Mouse (Mus musculus): ENCODE measurements at regions not wholly inside any gene's neighbourhood (a gene's known extent, or its start where the extent isn't known, plus 50 kb on each side); places are given as distances from the start of the nearest gene placed in this dataset.

DNA sequence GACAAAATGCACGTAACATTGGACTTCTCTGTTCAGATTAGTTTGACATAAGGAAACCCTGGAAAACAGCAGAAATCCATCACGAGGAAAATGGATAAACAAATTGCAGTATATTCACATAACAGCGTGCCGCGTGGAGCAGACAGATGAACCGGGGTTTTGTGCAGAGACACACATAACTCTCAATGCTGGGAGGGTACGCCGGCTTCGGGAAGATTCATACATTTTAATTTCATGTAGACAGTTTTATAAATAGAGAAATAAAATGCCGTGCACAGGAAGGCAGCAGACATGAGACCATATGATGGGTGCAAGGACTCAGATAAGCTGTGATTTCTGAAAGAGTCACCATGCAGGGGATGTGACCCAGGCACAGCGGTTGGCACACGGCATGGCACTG, 489.9 kb upstream of the Fam19a5 start:
- no peak for ATAC-seq
- Histone ChIP-seq H3K4me3 (no peak overlapping the region), H3K27ac (no peak overlapping the region), H3K9ac (no peak overlapping the region), H3K27me3 (replicated peaks) (no peaks in the 10 kb centered on the region), H3K36me3 (no peaks in the 10 kb centered on the region), H3K4me1 (no peaks in the 10 kb centered on the region), H3K9me3 (replicated peaks) (0 out of 2 replicates have a peak, but pooled peaks cover 4% of the 10 kb centered on the region), H3K4me2 (no peak overlapping the region)
- WGBS (ENCODE audit: insufficient replicate concordance) = 82% methylated on average over 12 of the region's 12 CpGs

DNA sequence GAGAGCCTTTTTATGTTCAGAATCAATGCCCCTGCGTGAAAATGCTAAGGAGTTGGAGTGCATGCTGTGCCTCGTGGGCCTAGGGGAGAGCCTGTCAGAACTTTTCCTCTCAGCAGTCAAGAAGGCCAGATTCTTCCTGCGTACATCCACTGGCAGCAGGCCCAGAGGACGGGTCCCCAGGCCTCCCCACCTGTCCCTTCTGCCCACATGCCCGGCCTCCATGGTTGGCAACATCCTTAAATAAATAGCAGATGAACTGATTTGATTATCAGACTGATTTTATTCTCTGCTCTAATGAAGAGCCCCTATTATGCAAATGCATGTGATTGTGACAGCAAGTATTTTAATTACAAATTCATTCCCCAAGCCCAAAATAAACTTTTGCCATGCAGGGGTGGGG, 479.2 kb upstream of the Fam19a5 start:
- no peaks in the 10 kb centered on the region for H3K4me1 ChIP-seq
- no peak overlapping the region for H3K9ac ChIP-seq
- H3K9me3 ChIP-seq (replicated peaks) = no peaks in the 10 kb centered on the region; the same call in 1 of the 2 replicates
- no peak overlapping the region for H3K4me2 ChIP-seq
- no peak for ATAC-seq
- H3K36me3 ChIP-seq = no peaks in the 10 kb centered on the region
- no peak overlapping the region for H3K27ac ChIP-seq
- no peaks in the 10 kb centered on the region for H3K27me3 ChIP-seq (replicated peaks)
- WGBS (ENCODE audit: insufficient replicate concordance) = 51% methylated on average over 5 of the region's 5 CpGs
- no peak overlapping the region for H3K4me3 ChIP-seq

DNA sequence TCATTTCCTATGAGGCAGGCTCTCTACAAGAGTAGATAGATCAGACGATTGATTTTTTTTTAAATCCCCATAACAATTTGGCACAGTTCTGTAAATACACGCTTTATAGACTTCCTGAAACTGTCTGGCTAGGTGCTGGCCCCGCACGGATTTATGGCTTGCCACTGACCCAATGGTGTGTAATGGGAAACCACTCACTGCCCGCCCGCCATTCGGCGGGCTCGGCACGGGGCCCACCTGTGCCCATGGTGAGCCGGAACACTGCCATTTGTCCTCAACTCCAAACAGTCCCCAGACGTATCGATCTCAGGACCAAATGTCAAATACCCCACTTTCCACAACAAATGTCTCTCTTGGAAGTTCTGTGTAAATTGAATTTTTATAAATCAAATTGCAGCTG, 475.8 kb upstream of the Fam19a5 start:
- Histone ChIP-seq H3K4me1 (no peaks in the 10 kb centered on the region), H3K27me3 (replicated peaks) (no peaks in the 10 kb centered on the region), H3K4me3 (no peak overlapping the region), H3K4me2 (no peak overlapping the region), H3K36me3 (no peaks in the 10 kb centered on the region), H3K9me3 (replicated peaks) (no peaks in the 10 kb centered on the region), H3K9ac (no peak overlapping the region), H3K27ac (no peak overlapping the region)
- WGBS (ENCODE audit: insufficient replicate concordance) = 78% methylated on average over 13 of the region's 13 CpGs
- no peak for ATAC-seq

DNA sequence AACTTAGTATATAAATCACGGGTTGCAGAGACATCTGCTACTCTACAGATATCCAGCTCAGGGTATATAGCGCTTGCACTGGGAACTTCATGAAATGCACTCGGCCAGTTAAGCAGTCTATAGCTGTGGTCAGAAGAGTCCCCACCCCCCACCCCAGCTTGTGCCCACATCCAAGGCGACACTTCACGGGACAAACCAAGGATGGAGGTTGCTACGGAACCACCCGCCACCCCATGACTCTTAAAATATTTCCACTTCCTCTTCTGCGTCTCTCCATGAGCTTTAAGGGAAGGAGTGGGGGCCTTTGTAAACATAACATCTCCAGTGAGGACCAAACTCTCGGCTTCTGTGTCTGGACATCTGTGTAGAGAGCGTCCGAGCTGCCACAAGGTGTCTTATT, 469.5 kb upstream of the Fam19a5 start:
- no peak overlapping the region for H3K9ac ChIP-seq
- no peak for ATAC-seq
- H3K27ac ChIP-seq = no peak overlapping the region
- WGBS (ENCODE audit: insufficient replicate concordance) = 48% methylated on average over 11 of the region's 11 CpGs
- H3K9me3 ChIP-seq (replicated peaks) = no peaks in the 10 kb centered on the region
- no peaks in the 10 kb centered on the region for H3K4me1 ChIP-seq
- no peak overlapping the region for H3K4me2 ChIP-seq
- H3K27me3 ChIP-seq (replicated peaks) = no peaks in the 10 kb centered on the region
- no peaks in the 10 kb centered on the region for H3K36me3 ChIP-seq
- H3K4me3 ChIP-seq = no peak overlapping the region

DNA sequence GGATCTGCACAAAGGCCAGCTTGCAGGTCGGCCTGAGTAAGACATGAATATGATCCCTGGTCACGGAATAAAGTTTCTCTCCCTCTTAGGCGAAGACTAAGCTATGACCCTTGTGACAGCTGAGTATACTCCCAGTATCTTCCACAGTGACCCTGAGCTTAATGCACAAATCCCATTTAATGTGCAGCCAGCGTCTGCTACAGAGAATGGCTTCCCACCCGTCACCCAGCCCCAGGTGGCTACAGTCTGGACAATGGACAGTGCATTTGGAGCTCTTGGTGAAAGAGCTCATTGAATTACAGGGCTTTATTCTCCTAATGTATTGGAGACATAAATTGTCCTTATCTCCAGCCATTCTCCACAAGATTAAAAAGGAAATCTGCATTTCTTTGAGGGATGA, 454.3 kb upstream of the Fam19a5 start:
- H3K9ac ChIP-seq = no peak overlapping the region
- H3K36me3 ChIP-seq = no peaks in the 10 kb centered on the region
- H3K27me3 ChIP-seq (replicated peaks) = no peaks in the 10 kb centered on the region
- WGBS (ENCODE audit: insufficient replicate concordance) = 67% methylated on average over 5 of the region's 5 CpGs
- H3K4me3 ChIP-seq = no peak overlapping the region
- H3K9me3 ChIP-seq (replicated peaks) = 0 out of 2 replicates have a peak, but pooled peaks cover 2% of the 10 kb centered on the region
- no peaks in the 10 kb centered on the region for H3K4me1 ChIP-seq
- H3K4me2 ChIP-seq = no peak overlapping the region
- H3K27ac ChIP-seq = no peak overlapping the region
- ATAC-seq = no peak

DNA sequence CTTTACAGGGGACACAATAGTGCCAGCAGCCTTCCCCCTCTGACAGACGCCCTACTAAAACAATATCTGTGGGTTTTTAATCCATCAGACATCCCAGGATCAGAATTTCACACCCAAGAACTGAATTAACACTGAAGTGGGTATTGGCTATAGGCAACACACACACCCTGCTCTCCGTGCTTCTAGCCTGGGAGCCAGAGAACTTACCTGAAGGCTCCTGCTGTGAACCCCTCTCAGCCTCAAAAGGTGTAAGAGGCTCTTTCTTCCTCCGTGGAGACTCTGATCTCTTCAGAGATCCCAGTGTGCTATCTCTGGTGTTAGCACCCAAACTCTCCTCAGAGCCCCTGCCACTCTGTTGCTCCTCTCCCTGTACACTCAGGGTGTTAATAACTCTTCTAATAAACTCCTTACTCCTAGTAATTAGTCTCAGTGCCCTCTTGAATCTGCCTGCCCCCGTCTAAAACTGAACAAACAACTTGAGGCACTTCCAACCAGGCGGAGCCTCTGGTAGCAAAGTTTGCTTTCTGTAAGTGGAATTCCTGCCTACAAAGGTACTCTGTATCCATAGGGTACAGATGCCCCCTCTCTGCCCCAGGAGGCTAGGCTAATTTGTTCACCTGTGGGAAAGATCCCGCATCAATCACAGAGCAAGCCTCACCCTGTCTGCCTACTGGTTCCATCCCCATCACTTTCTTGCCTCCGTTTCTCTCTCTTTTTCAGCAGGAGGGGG, 452.9 kb upstream of the Fam19a5 start:
- no peak overlapping the region for H3K4me2 ChIP-seq
- ATAC-seq = no peak
- H3K27ac ChIP-seq = no peak overlapping the region
- H3K9ac ChIP-seq = no peak overlapping the region
- H3K9me3 ChIP-seq (replicated peaks) = 0 out of 2 replicates have a peak, but pooled peaks cover 2% of the 10 kb centered on the region
- no peaks in the 10 kb centered on the region for H3K27me3 ChIP-seq (replicated peaks)
- no peaks in the 10 kb centered on the region for H3K36me3 ChIP-seq
- WGBS (ENCODE audit: insufficient replicate concordance) = 37% methylated on average over 7 of the region's 7 CpGs
- H3K4me1 ChIP-seq = no peaks in the 10 kb centered on the region
- no peak overlapping the region for H3K4me3 ChIP-seq

DNA sequence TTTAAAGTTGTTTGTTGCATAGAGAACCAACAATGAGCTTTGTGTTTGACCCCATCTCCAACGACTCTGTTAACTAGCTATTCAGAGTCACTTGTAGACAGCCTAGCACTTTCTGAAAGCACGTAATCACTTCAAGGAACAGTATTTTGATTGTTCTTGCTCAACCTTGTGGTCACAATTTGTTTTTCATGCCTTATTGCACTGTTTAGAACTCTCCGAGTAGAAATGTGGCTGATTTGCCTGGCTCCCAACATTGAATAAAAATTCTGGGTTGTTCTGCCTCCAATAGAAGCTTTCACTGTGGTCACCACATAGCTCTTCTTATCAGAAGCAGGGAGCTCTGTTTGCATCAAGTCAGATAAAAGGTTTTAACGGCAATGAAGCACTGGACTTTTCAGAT, 446.9 kb upstream of the Fam19a5 start:
- Histone ChIP-seq H3K4me2 (no peak overlapping the region), H3K4me3 (no peak overlapping the region), H3K27me3 (replicated peaks) (no peaks in the 10 kb centered on the region), H3K9me3 (replicated peaks) (0 out of 2 replicates have a peak, but pooled peaks cover 2% of the 10 kb centered on the region), H3K9ac (no peak overlapping the region), H3K27ac (no peak overlapping the region), H3K36me3 (no peaks in the 10 kb centered on the region), H3K4me1 (no peaks in the 10 kb centered on the region)
- ATAC-seq = no peak
- 70% methylated on average over 4 of the region's 4 CpGs for WGBS (ENCODE audit: insufficient replicate concordance)

DNA sequence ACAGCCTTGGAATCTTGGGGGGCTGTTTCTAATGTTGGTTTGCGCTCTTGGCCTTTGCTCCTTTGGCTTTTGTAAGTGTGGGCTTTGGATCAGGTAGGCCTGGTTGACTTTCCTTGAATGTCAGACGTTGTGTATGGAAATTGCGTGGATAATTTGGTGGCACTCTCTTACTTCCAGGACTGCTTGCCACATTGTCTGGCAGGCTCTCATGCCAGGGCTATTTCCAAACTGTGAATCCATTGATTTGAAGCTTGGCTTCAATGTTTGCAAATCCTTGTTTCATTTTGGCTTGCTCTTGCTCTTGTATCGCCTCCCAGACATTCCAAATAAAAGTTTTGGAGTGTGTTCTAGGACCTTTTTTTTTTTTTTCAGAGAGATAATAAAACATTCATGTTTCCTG, 443.0 kb upstream of the Fam19a5 start:
- WGBS (ENCODE audit: insufficient replicate concordance) = 64% methylated on average over 4 of the region's 4 CpGs
- no peaks in the 10 kb centered on the region for H3K27me3 ChIP-seq (replicated peaks)
- H3K36me3 ChIP-seq = no peaks in the 10 kb centered on the region
- no peak overlapping the region for H3K4me2 ChIP-seq
- H3K9ac ChIP-seq = no peak overlapping the region
- no peaks in the 10 kb centered on the region for H3K4me1 ChIP-seq
- no peak for ATAC-seq
- H3K4me3 ChIP-seq = no peak overlapping the region
- 0 out of 2 replicates have a peak, but pooled peaks cover 4% of the 10 kb centered on the region for H3K9me3 ChIP-seq (replicated peaks)
- no peak overlapping the region for H3K27ac ChIP-seq

DNA sequence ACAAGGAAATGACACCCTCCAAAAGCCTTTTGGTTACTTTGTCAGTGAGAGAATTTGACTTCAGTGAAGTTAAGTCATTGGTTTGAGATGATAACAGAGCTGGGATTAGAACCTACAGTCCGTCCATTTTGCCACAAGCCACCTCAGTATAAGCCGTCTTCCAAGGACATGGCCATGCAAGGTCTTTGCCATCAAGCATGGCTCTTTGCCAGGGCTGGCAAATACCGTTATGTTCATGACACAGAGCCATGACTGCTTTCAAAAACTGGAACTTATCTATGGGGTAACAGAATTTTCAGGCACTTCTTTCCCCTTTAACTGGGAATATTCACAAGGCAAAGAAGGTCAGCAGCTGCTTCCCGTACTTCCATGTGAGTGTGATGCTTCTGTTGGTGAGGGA, 441.9 kb upstream of the Fam19a5 start:
- WGBS (ENCODE audit: insufficient replicate concordance) = 63% methylated on average over 4 of the region's 4 CpGs
- no peaks in the 10 kb centered on the region for H3K27me3 ChIP-seq (replicated peaks)
- H3K4me1 ChIP-seq = no peaks in the 10 kb centered on the region
- ATAC-seq = no peak
- no peak overlapping the region for H3K4me2 ChIP-seq
- H3K9ac ChIP-seq = no peak overlapping the region
- 0 out of 2 replicates have a peak, but pooled peaks cover 4% of the 10 kb centered on the region for H3K9me3 ChIP-seq (replicated peaks)
- H3K36me3 ChIP-seq = no peaks in the 10 kb centered on the region
- no peak overlapping the region for H3K27ac ChIP-seq
- no peak overlapping the region for H3K4me3 ChIP-seq

DNA sequence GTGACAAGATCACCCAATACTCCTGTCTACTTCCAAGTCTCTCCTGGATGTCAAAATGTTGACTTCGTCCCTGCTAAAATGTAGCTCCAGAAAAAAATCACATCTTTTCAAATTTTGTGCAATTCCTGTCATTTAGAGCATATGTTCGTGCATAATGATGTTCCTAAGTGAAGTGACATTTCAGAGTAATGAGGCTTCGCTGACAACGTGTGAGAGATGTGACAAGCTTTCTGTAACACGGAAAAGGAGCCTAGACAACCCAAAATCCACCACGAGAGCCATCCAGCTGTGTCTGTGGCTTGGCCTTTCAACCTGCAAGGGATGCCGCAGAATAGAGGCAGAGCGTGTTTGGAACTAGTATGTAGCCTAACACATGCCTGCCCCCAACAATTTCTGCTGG, 438.1 kb upstream of the Fam19a5 start:
- Histone ChIP-seq H3K4me2 (no peak overlapping the region), H3K27me3 (replicated peaks) (no peaks in the 10 kb centered on the region), H3K4me3 (no peak overlapping the region), H3K27ac (no peak overlapping the region), H3K9ac (no peak overlapping the region), H3K36me3 (no peaks in the 10 kb centered on the region), H3K4me1 (no peaks in the 10 kb centered on the region), H3K9me3 (replicated peaks) (peaks cover 4% of the 10 kb centered on the region; the same call in 1 of the 2 replicates)
- ATAC-seq = no peak
- WGBS (ENCODE audit: insufficient replicate concordance) = 61% methylated on average over 8 of the region's 8 CpGs

DNA sequence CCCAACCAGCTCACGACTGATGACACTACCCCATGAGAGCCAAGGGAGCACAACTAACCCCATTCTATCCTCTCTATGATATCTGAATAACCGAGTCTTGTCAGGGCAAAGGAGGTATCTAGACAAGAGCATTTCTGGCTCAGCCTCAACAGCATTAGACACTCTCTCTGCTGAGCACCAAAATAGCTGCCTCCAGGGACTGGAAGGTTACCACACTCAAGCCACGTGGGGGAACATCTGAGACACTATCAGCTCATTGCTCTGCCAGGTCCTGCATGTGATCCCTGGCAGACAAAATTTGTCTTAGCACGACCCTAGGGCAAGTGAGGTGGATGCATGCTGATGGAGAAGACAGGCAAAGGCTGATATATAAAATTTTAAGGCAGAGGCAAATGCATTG, 436.4 kb upstream of the Fam19a5 start:
- Histone ChIP-seq H3K9me3 (replicated peaks) (peaks cover 4% of the 10 kb centered on the region; the same call in 1 of the 2 replicates), H3K36me3 (no peaks in the 10 kb centered on the region), H3K9ac (no peak overlapping the region), H3K4me2 (no peak overlapping the region), H3K27ac (no peak overlapping the region), H3K4me1 (no peaks in the 10 kb centered on the region), H3K27me3 (replicated peaks) (no peaks in the 10 kb centered on the region), H3K4me3 (no peak overlapping the region)
- no peak for ATAC-seq
- 46% methylated on average over 4 of the region's 4 CpGs for WGBS (ENCODE audit: insufficient replicate concordance)

DNA sequence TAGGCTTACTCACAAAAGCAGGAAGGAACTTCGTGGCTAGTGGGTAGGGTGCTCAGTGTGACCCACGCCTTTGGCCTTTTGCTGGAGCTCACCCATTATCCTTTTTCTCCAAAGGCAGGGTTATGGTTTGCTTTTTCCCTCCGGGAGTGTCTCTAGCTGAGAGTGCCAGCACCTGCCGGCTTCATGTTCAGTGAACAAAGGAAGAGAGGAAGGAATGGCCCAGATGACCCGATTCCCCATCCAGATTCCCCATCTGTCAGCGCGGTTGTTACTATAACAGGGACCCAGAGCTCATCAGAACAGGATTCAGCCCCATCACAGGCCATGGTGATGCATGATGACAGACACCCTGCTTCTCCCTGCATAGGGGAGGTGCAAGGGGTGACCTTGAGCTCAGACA, 435.7 kb upstream of the Fam19a5 start:
- Histone ChIP-seq H3K4me2 (no peak overlapping the region), H3K36me3 (no peaks in the 10 kb centered on the region), H3K9ac (no peak overlapping the region), H3K27ac (no peak overlapping the region), H3K4me1 (no peaks in the 10 kb centered on the region), H3K4me3 (no peak overlapping the region), H3K9me3 (replicated peaks) (peaks cover 3% of the 10 kb centered on the region; the same call in 1 of the 2 replicates), H3K27me3 (replicated peaks) (no peaks in the 10 kb centered on the region)
- no peak for ATAC-seq
- 38% methylated on average over 7 of the region's 7 CpGs for WGBS (ENCODE audit: insufficient replicate concordance)

DNA sequence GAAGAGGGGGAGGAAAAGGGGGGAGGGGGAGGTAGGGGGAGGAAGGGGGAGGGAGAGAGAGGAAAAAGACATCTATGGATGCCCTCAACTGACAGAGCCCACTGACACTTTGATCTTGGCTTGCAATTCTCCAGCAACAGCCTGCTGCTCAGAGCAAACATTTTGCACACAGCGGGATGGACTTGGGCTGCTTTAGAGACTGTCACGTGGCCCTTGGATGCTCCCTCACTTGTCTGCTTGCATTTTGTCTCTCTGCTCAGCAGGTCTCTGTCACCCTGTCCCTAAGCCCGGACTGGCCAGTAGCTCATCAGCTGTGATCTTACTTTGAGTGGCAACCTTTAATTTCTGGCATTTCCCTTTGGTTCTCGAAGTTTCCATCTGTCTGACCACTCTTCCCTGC, 421.4 kb upstream of the Fam19a5 start:
- no peak for ATAC-seq
- Histone ChIP-seq H3K27me3 (replicated peaks) (no peaks in the 10 kb centered on the region), H3K36me3 (no peaks in the 10 kb centered on the region), H3K9me3 (replicated peaks) (no peaks in the 10 kb centered on the region), H3K4me1 (no peaks in the 10 kb centered on the region), H3K9ac (no peak overlapping the region), H3K4me2 (no peak overlapping the region), H3K27ac (no peak overlapping the region), H3K4me3 (no peak overlapping the region)
- WGBS (ENCODE audit: insufficient replicate concordance) = 25% methylated on average over 4 of the region's 4 CpGs
